Mouse (Mus musculus): Measurements from ENCODE around the gene Pacsin2. TPM values are rescaled to one million over a fixed set of nuclear protein-coding genes. Genes with fewer than 3 reads are reported as not detected.
A peak's percentile ranks its signal among the peaks of the same experiment; 100 is the strongest.

The Pacsin2 gene
- polyA plus RNA-seq, 1 experiment from 2014 or later: 42.5 TPM

GRCm38 (mm10) chr15:83348747-83349146 lies 115.7 kb downstream of the Pacsin2 start:
- Histone ChIP-seq H3K4me1 (replicated peaks; ENCODE audit: control insufficient read depth, insufficient read depth) (peaks cover 2% of the 10 kb centered on the region), H3K36me3 (ENCODE audit: control insufficient read depth, insufficient read depth, low read length) (no peaks in the 10 kb centered on the region; the same call in 1 of the 2 replicates), H3K27ac (replicated peaks) (peak overlapping the region; percentile 86; the same call in 1 of the 2 replicates), H3K27me3 (ENCODE audit: control insufficient read depth, insufficient read depth, low read length) (no peaks in the 10 kb centered on the region), H3K4me2 (replicated peaks; ENCODE audit: low read depth) (peak overlapping the region; percentile 90), H3K9ac (ENCODE audit: low read length) (peak overlapping the region; percentile 90), H3K4me3 (ENCODE audit: low read depth, low read length) (peak overlapping the region; percentile 84), H3K9me3 (ENCODE audit: control insufficient read depth, low read length) (no peaks in the 10 kb centered on the region)
- ATAC-seq (ENCODE audit: low FRiP score, low TSS enrichment) (peak; percentile 67), DNase-seq (ENCODE audit: low spot score) (peak; percentile 60)
- TF ChIP-seq CTCF (IDR thresholded peaks at IDR 0.05; ENCODE audit: low read depth) (no peak), EP300 (optimal IDR thresholded peaks at IDR 0.05) (no peak)
- WGBS: 39% methylated on average over 4 of the region's 4 CpGs

GRCm38 (mm10) chr15:83345898-83346529 lies 118.4 kb downstream of the Pacsin2 start:
- H3K9ac ChIP-seq (ENCODE audit: low read length): no peak overlapping the region
- TF ChIP-seq CTCF (IDR thresholded peaks at IDR 0.05; ENCODE audit: low read depth) (peak; percentile 40), EP300 (optimal IDR thresholded peaks at IDR 0.05) (no peak)
- no peaks in the 10 kb centered on the region for H3K27me3 ChIP-seq (ENCODE audit: control insufficient read depth, insufficient read depth, low read length)
- no peak overlapping the region for H3K4me2 ChIP-seq (replicated peaks; ENCODE audit: low read depth)
- no peak overlapping the region for H3K4me3 ChIP-seq (ENCODE audit: low read depth, low read length)
- no peaks in the 10 kb centered on the region for H3K9me3 ChIP-seq (ENCODE audit: control insufficient read depth, low read length)
- H3K36me3 ChIP-seq (ENCODE audit: control insufficient read depth, insufficient read depth, low read length): peaks cover 4% of the 10 kb centered on the region; the same call in 1 of the 2 replicates
- H3K4me1 ChIP-seq (replicated peaks; ENCODE audit: control insufficient read depth, insufficient read depth): peaks cover 2% of the 10 kb centered on the region
- DNase-seq (ENCODE audit: low spot score) (no peak), ATAC-seq (ENCODE audit: low FRiP score, low TSS enrichment) (no peak)
- 86% methylated on average over 15 of the region's 15 CpGs for WGBS
- 0 out of 2 replicates have a peak overlapping the region, but pooled peaks have one; percentile 45 for H3K27ac ChIP-seq (replicated peaks)

GRCm38 (mm10) chr15:83344956-83345355 lies 119.5 kb downstream of the Pacsin2 start:
- Histone ChIP-seq H3K4me3 (ENCODE audit: low read depth, low read length) (no peak overlapping the region), H3K9ac (ENCODE audit: low read length) (peak overlapping the region; percentile 47; the same call in 1 of the 2 replicates), H3K4me2 (replicated peaks; ENCODE audit: low read depth) (no peak overlapping the region), H3K36me3 (ENCODE audit: control insufficient read depth, insufficient read depth, low read length) (peaks cover 7% of the 10 kb centered on the region; the same call in 1 of the 2 replicates), H3K27me3 (ENCODE audit: control insufficient read depth, insufficient read depth, low read length) (no peaks in the 10 kb centered on the region), H3K4me1 (replicated peaks; ENCODE audit: control insufficient read depth, insufficient read depth) (peaks cover 2% of the 10 kb centered on the region), H3K27ac (replicated peaks) (peak overlapping the region; percentile 78), H3K9me3 (ENCODE audit: control insufficient read depth, low read length) (no peaks in the 10 kb centered on the region)
- peak; percentile 66 for DNase-seq (ENCODE audit: low spot score)
- ATAC-seq (ENCODE audit: low FRiP score, low TSS enrichment): peak; percentile 68
- 39% methylated on average over 7 of the region's 7 CpGs for WGBS
- TF ChIP-seq CTCF (IDR thresholded peaks at IDR 0.05; ENCODE audit: low read depth): no peak
- TF ChIP-seq EP300 (optimal IDR thresholded peaks at IDR 0.05): no peak

DNA sequence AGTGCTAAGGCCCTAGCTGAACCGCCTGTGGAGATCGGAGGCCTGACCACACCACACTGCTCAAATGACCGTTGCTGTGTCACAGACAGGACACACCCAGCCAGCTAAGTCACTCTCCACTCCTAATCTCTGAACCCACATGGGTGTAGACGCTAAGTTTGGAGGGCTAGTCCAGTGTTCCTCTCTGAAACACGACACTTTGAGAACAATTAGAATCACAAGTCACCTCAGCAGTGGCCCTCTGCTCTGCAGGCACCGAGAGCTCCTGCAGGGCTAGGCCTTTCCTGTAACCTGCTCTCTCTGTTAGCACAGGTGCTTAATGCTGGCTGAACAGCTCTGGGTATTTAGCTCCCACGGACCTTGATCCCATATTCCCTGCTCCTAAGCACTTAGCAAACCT lies 120.2 kb downstream of the Pacsin2 start:
- ATAC-seq (ENCODE audit: low FRiP score, low TSS enrichment): peak; percentile 73
- TF ChIP-seq CTCF (IDR thresholded peaks at IDR 0.05; ENCODE audit: low read depth): no peak
- TF ChIP-seq EP300 (optimal IDR thresholded peaks at IDR 0.05): no peak
- DNase-seq (ENCODE audit: low spot score): peak; percentile 69
- H3K36me3 ChIP-seq (ENCODE audit: control insufficient read depth, insufficient read depth, low read length): peaks cover 7% of the 10 kb centered on the region; the same call in 1 of the 2 replicates
- no peak overlapping the region for H3K4me2 ChIP-seq (replicated peaks; ENCODE audit: low read depth)
- no peaks in the 10 kb centered on the region for H3K9me3 ChIP-seq (ENCODE audit: control insufficient read depth, low read length)
- H3K4me3 ChIP-seq (ENCODE audit: low read depth, low read length): no peak overlapping the region
- H3K4me1 ChIP-seq (replicated peaks; ENCODE audit: control insufficient read depth, insufficient read depth): peaks cover 2% of the 10 kb centered on the region
- H3K27ac ChIP-seq (replicated peaks): peak overlapping the region; percentile 78
- no peak overlapping the region; the same call in 1 of the 2 replicates for H3K9ac ChIP-seq (ENCODE audit: low read length)
- 32% methylated on average over 7 of the region's 7 CpGs for WGBS
- no peaks in the 10 kb centered on the region for H3K27me3 ChIP-seq (ENCODE audit: control insufficient read depth, insufficient read depth, low read length)

DNA sequence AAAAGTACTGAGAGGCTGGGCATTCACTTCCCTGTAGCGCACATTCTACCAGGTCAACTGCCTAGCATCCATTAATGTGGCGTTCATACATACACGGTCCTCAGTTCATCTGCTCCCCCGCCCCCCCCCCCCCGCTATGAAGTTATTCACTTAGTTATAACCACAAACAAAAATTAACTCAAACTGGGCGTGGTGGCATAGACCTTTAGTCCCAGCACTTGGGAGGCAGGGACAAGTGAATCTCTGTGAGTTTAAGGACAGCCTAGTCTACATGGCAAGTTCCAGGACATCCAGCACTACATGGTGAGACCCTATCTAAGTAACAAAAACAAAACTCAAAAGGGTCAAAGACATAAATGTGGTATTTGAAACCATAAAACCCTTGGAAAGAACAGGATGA lies 125.5 kb downstream of the Pacsin2 start:
- H3K9ac ChIP-seq (ENCODE audit: low read length): no peak overlapping the region
- no peaks in the 10 kb centered on the region for H3K4me1 ChIP-seq (replicated peaks; ENCODE audit: control insufficient read depth, insufficient read depth)
- no peak for TF ChIP-seq EP300 (optimal IDR thresholded peaks at IDR 0.05)
- H3K9me3 ChIP-seq (ENCODE audit: control insufficient read depth, low read length): no peaks in the 10 kb centered on the region
- H3K27me3 ChIP-seq (ENCODE audit: control insufficient read depth, insufficient read depth, low read length): no peaks in the 10 kb centered on the region
- peak overlapping the region; percentile 53 for H3K27ac ChIP-seq (replicated peaks)
- DNase-seq (ENCODE audit: low spot score) (no peak), ATAC-seq (ENCODE audit: low FRiP score, low TSS enrichment) (no peak)
- WGBS: 60% methylated on average over 6 of the region's 6 CpGs
- H3K4me2 ChIP-seq (replicated peaks; ENCODE audit: low read depth): no peak overlapping the region
- no peak overlapping the region for H3K4me3 ChIP-seq (ENCODE audit: low read depth, low read length)
- peaks cover 25% of the 10 kb centered on the region for H3K36me3 ChIP-seq (ENCODE audit: control insufficient read depth, insufficient read depth, low read length)
